Mouse (Mus musculus) left cerebral cortex, adult 11 months (tissue): ENCODE measurements at regions not wholly inside any gene's neighbourhood (a gene's known extent, or its start where the extent isn't known, plus 50 kb on each side); places are given as distances from the start of the nearest gene placed in this dataset.

Source experiments
- DNase-seq: peaks from one replicate; pipeline ENCODE4 v3.0.0; 2022; ENCODE audit warnings: low spot score

DNA sequence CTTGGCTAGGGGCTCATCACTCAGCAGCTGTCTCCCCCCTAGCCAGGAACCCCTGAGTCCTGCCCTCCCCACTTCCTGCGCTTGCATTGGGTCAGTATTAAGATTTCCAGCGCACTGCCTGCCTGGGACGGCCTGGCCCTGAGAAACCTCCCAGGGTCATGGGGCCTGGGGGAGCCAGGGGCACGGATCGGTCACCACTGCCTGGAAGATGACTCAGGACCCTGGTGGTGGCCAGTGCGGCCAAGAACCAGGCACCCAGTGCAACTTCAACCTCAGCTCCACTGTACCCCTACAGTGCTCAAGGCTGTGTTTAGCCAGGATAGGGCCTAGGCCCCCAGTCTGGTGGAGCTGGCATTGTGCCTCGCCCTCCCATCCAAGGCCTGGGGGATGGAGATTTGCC, 111.9 kb upstream of the Zbtb40 start:
- no peak for DNase-seq

DNA sequence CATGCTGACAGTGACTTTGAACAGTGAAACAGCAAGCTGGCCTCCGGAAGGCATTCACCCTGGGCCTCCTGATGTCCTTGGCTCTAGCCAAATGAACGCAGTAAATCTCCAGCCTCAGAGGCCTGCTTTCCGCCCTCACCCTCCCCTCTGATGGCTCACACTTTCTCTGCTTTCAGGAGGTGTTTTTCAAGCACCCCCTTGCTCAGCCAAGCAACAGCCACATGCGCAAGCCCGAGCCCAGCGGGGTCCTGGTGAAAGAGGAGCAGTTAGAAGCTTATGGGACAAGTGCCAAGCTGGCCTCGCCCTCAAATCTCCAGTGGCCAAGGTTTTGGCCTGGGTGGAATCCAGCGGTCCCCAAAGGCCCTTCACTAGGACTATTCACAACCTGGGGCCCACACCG, 109.6 kb upstream of the Zbtb40 start:
- no peak for DNase-seq

DNA sequence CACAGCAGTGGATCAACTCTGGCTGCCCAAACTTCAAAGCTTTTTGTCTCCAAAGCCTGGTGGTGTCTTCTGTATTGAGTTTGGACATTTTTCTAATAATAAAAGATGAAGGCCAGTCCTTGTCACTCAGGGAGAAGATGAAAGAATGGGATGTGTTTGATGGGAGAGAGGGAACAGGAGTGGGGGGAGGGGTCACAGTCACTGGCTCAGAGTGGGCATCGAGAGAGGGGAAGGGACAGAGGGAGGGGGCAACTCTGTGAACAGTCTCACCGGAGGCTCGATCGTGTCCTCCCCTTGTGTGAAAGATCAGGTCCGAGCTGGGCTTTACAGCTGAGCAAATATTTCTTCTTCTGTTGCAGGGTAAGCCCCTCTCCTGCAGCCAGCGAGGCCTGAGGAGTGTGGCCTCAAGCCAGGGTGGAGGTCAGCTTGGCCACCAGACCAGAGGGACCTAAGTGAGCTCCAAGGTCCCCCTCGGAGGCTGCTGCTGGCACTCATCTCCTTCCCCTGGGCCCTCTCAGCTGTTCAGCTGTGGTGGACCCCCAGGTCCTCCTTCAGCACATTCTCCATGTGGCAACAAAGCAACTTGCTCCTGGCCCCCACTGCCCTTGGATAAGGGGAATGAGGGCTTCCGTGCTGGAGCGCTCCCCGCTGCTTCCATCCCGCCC, 108.0 kb upstream of the Zbtb40 start:
- DNase-seq, result no peak

DNA sequence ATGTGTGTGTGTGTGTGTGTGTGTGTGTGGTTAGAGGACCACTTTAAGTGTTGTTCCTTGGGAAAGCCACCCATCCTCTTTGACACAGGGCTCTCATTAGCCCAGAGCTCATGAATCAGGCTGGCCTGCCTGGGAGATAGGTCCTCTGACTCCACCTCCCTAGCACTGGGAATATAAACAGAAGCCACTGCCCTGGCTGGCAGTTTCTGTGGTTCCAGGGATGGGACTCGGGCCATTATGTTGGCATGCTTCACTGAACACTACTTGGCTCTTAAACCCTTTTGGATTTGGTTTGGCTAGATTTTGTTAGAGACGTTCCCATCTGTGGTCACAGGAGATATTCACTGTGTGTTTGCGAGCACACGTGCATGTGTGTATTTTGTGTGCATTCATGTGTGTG, 100.2 kb upstream of the Zbtb40 start:
- DNase-seq, result no peak

DNA sequence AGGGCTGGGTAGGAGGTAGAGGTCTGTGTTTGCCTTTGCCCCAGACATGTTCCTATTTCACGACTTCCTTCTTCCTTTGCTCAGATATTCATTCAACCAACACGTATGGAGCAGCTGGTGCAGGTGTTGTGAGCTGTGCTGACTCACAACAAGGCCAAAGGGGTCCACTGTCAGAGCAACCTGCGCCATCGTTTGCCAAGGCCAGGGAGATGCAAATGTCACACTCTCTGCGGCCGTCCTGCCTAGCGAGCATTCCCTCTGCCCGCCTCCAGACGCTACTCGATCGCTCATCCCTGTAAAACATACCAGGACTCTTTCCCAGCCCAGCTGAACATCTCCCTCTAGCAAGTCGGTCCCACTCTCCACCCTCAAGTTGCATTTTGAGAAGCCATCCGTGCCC, 99.2 kb upstream of the Zbtb40 start:
- no peak for DNase-seq

DNA sequence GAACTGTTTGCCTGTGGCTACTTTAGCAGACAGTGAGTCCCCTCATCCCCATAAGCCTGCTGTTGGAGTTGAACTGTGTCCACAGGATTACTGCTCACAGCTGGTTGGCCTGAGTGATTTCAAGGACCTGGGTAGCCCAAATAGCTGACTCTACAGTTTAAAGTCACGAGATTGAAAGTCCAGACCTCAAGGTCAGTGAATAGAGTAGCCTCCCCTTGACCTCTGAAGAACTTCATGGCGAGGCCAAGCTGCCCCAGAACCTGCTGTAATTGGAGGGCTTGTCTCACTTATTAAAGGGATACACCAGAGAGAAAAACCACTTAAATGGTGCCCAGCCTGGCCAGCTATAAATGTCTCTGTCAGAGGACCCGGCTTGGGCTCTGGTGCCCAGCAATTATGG, 97.7 kb upstream of the Zbtb40 start:
- DNase-seq, result no peak

DNA sequence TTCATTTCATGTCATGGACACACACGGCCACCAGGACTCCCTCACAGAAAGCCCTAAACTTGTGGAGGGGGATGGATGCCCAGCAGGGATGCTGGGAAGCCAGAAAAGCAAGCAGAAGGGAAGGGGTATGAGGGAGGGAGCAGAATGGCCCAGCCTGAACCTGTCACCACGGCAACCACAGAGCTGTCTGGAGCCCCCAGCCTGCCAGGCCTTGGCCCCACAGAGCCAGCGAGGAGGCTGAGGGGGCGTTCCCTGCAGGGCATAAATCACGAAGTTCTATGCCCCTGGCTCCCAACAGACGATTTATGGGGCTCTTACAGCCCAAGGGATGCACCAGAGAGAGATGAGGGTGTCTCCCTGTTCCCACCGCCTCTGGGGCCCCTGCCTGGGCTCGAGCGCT, 93.7 kb upstream of the Zbtb40 start:
- DNase-seq, result no peak

DNA sequence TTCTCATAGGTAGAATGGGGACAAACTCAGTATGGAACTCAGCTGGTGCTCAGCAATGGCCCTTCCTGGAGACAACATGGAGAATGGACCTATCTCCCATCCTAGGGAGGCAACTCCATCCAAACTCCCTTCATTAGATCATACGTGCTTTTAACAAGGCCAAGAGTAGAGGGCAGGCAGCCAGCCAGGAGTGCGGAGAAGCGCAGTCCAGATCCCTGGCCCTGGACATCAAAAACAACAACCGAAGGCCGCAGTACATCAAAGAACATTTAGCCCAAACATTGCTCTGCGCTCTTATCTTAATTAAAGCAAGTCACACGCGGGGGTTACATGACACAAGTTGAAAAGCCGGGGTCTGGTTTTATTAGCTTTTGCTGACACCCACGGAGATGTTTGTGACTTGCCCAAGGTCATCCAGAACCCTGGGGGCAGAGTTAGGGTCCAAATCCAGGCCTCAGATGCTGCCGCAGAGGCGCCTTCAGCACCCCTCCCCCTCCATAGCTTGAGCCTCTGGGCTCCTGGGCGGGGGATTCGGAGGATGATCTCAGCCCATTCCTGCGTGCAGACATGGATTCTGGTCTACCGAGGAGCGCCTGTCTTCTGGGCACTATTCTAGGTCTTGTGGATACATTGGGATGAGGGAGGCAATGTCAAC, 90.6 kb upstream of the Zbtb40 start:
- DNase-seq, result no peak

DNA sequence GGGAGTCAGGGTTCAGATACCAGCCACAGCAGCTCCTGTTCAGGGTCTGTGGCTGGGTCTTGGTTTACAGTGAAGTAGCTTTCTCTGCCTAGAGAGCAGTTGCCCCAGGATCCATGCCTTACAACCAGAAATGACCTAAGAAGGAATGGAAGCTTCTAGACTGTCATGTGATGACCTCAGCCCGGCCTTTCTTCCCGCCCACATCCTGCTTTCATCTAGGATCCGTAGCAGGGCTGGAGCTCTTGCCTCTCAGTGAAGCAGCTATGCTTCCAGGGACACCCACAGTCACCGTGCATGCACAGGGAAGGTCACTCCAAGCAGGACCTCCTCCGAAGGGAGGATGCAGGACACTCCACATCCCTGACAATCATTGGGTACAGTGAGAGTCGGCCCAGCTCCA, 89.5 kb upstream of the Zbtb40 start:
- DNase-seq, result no peak

DNA sequence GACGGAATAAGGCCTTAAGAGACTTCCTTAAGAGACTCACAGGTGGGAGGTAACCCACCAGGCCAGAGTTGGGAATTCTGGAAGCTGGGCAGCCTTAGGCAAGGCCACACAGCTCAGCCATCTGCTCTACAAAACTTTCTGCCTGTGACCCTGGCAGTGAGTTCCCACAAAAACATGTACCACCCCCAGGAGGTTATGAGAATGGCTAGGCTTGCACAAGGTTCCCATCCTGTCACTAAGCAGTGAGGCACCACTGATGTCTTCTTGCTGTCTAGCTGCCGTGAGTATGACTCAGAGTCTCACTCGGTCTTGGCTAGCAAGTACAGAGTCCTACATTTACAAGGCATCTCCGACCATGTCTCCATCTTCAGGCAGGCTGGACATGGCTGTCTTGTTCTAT, 87.7 kb upstream of the Zbtb40 start:
- no peak for DNase-seq

DNA sequence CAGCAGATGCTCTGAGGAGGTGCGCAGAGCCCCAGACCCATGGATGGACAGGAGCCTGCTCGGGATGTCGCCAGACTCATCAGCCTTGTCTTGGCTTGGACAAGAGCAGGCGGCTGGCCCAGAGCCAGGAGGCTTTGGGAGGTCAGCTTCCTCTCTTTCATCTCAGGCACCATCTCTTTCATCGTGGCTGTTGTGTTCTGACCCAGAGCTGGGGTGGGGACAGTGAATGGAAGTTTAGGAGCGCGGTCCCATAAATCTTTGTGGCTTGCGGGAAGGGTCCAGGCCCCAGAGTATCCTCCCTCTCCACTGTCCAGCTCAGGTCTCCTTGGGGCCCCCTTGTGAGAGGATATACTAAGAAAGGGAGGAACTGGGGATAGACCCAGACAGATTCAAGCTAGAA, 87.2 kb upstream of the Zbtb40 start:
- no peak for DNase-seq

DNA sequence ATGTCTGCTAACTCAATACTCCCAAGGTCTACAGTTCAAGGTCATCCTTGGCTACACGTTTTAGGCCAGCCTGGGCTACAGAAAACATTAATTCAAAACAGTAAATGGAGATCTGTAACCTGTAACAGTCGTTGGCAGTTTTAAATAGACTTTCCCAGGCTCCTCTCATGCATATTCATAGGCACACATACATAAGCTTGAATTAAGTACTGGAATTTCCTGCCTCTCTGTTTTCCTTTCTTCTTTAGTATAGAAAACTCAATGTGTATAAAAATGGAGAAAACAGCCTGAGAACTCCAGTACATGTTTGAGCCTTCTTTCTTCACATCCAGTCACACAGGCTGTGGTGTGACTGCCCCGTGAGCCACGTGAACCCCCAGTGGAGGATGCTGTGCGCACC, 86.0 kb upstream of the Zbtb40 start:
- no peak for DNase-seq

DNA sequence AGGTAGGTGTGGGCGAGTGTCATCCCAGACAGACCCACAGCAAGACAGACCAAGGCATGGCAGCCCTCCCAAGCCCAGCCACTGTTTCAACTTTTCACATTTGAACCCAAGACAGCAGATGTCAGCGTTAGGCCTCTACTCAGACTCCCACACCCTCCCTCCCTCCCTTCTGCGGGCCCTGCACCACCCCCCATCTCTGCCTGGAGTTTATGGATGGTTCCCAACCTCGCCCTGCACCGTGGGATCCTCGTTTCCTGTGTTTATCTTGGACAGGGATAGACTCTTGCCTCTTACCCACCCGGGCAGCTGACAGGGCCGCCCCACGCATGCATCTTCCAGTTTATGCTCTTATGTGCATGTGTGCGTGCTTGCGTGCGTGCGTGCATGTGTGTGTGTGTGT, 85.2 kb upstream of the Zbtb40 start:
- no peak for DNase-seq

DNA sequence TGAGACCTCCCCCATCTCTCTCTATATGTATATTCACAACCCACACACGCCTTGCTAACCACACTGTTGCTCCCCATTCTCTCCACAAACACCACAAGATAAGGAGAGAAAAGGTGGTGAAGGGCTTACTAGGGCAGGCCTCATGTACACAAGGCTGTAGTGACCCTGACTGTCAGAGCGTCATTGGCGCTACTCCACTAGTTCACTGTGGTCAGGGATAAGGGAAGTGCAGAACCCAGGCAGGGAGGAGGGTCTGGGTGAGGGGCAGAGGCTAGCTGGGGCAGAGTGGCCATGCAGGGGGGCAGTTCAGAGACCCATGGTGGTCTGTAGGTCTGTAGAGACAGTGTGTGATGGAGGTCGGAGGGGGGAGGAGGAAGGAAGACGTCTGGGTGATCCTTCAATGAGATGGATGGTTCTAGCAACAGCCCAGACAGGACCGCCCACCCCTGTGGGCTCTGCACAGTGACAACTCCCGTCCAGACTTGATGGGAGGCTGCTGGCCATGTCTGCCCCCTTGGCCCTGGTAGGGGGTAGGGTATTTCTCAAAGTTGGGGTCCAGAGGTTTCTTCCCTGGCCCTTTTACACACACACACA, 82.1 kb upstream of the Zbtb40 start:
- no peak for DNase-seq

DNA sequence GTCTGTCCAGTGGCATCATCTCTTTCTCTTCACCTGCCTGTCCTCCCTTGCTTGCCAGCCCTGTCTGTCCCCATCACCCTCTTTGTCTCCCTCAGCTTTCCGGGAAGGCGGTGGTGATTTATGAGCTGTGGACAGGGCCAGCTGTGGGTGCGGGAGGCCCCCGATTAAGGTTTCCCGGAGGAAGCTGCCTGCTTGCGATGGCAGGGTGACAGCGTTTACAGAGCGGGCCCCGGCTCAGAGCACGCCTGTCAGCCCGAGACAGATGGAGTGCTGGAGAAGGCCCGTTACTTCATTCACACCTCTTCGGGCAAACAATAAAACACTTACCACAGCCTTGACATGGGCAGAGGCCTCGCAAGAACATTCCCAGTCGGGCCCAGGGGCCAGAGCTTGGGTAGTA, 79.6 kb upstream of the Zbtb40 start:
- DNase-seq, result no peak

DNA sequence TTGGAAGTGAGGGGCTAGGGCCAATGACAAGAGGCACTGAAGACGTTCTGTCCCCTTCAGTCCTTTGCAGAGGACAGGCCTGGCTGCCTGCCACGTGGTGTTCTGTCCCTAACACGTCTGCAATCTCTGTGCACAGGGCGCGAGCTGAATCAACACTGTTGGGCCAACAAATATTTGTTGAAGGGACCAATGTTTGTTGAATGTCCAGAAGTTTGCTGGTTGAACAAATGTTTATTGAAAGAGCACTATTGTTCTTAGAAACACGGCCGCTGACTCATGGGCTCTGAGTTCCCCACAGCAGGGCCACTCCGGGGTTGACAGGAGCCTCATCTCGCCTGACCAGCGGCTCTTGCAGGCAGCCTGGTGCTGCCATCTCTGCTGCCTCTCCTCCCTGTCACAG, 73.1 kb upstream of the Zbtb40 start:
- peak; percentile 7 for DNase-seq

DNA sequence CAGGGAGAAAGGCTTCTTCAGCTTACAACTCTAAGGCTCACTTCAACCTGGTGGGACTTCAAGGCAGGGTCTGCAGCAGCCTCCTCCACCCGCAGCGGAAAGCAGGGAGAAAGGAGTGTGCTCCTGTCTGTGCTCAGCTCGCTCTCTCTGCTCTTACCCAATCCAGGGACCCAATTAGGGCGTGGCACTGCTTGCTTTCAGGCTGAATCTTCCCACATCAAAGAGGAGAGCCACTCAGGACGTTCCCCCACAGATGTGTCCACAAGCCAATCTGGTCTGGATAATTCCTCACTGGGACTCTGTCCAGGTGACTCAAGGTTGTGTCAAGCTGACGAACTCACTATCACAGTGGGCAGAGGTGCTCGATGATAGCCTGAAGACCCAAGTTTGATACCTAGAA, 72.0 kb upstream of the Zbtb40 start:
- no peak for DNase-seq

DNA sequence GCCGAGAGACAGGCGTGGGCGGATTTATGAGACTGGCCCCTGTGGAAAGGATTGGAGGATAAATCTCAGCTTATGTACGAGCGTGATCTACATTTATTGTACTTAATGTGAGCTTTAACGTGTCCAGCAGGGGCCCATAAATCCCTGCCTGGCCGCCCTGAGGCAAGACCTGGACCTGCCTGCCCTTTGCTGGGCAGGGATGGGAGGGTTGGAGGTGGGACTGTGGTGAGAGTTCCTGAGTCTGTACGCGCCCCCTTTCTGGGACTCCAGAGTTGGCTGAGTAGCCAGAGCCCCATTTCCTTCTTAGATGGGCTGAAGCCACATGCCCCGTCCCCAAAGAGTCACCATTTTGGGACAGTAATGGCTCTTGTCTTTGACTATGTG, 69.7 kb upstream of the Zbtb40 start:
- DNase-seq, result no peak

DNA sequence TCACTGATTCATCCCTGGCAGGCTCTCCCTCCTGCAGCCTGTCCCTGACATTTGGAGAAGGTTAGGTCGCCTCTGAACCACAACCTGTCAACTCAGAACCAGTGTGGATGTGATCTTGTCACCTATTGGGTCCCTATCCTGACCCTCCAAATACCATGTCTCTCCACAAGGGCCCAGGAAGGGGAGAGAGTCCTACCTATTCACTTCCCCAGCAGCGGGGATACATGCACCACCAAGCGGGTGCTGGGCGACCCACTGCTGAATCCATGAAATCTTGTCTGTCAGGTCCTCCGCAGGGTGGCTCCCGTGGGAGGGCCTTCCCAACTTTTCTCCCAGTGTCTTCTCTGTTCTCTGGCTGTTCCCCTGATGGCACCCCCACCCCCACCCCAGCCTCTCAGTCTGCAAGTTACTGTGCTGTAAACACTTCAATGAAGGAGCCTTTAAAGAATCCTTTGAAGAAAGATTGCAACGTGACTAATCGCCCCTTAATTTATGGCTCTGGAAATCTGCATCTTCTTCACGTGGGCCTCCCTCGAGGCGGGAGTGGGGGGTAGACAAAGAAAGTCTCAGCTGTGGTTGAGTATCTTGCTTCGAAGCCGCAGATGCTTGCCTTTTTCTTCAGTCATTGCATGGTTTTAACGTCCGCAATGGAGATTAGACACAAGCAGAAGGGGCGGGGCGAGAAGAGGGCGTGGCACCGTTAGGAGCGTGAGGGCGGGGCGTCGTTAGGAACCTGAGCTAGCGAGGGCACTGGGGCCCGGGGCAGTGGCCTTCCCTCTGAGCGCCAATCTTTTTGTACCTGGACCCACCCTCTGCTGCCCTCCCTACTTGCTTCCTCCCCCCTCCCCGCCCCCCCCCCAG, 69.1 kb upstream of the Zbtb40 start:
- no peak for DNase-seq

DNA sequence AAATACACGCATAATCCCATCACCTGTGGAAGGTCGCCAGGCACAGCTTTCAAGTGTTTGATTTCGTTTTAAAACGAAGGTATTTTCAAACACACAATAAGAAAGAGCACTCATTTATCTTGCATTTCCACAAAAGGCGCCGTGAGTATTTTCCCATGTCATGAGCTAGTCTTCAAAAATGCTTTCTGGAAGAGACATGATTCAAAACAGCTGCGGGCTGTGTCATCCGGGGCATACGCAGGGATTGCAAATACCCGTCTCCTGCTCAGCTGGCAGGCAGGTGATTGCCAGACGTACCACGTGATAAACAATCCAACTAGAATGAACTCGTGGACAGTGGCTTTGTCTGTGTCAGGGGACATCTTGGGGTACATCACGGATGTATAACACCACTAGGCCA, 66.5 kb upstream of the Zbtb40 start:
- no peak for DNase-seq

DNA sequence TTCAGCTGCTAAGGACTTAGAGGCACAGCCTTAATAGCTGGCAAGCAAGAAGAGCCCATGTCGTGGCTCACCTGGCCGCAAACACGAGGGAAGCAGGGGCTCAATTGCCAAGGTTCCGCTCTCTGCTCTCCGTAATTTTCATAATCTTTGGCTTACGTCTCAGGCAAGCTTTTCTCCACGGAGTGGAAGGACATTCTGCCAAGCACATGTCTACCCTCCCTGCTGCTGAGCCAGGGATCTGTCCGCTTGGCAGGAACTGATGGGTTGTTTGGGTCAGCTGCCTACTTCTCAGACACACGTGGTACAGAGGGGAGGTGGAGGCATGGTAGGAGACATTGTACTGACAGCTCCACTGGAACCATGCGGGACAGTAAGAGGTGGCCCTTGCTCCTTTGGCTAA, 61.7 kb upstream of the Zbtb40 start:
- DNase-seq, result no peak

DNA sequence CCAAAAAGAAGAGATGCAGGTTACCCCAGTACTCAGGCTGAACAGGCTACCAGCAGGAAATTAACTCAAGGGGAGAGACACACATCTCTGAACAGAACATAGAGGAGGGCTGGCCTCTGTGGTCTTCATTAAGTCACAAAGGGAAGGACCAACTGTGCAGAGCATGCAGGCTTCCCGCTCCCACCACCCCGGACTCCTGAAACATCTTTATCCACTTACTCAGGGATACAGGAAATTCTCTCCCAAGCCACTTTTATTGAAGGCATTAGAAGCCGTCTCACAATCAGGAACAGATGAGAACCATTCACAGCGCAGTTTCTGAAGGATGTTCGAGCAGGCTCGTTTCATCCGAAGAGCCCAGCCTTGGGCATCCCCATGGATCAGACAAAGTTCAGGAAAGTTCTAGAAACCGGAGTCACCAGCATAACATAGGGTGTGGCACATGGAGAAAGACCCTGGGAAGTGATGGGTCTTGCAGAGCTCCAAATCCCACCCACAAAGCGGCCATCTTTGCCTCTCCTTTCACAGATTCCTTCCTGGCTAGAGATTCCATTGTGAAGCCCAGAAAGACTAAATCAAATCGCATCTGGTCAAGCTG, 55.9 kb upstream of the Zbtb40 start:
- no peak for DNase-seq

DNA sequence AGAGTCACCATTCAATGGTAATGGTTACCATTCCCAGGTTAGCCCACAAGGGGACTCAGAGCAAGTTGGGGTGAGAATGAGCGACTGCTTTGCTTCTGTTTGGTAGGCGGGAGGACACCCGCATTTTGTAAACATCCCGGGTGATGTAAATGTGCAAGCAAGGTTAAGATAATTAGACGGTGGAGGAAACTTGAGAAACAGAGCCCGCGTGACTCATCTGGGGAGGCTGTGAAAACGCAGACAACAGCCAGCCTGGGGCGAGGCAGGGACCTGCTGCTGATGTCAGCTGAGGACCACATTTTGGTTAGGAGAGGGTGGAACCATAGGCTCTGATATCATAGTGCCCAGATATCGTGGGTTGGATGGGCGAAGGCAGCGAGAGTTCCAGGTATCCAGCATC, 52.6 kb upstream of the Zbtb40 start:
- DNase-seq, result no peak
